Mouse (Mus musculus): ENCODE measurements around the gene Olfr298. TPM values are rescaled to one million over a fixed set of nuclear protein-coding genes. Genes with fewer than 3 reads are reported as not detected.

The Olfr298 gene
- polyA plus RNA-seq (2015; fragmentation: Nextera tagmentation; extraction: Ambion mirVana): not detected in 2 replicates

- WGBS: 81% methylated on average over 1 of the region's 1 CpGs
These were observed at the start of gene Olfr298 for GRCm38 (mm10) chr7:86492384-86492783. Olfr298 (minus strand) TSS chr7:86492484.

GRCm38 (mm10) chr7:86519668-86520067, 27.4 kb upstream of the Olfr298 start, which contains the start of gene Olfr297:
Olfr297 (plus strand) TSS chr7:86519968.
- no peak within 1 kb of the TSS for H3K4me3 ChIP-seq (replicated peaks; ENCODE audit: low read depth, low read length)

More at GRCm38 (mm10) chr7:86492384-86492783, at the start of gene Olfr298:
- Histone ChIP-seq H3K9me3 (replicated peaks; ENCODE audit: low read length) (no peaks in the 10 kb centered on the region), H3K27me3 (ENCODE audit: insufficient read depth, low read length) (no peaks in the 10 kb centered on the region), H3K4me3 (replicated peaks; ENCODE audit: low read depth, low read length) (no peak within 1 kb of the TSS), H3K36me3 (ENCODE audit: insufficient read depth, low read length) (no peaks in the 10 kb centered on the region), H3K4me1 (replicated peaks; ENCODE audit: insufficient read depth, low read length) (no peaks in the 10 kb centered on the region), H3K9ac (ENCODE audit: low read depth, low read length) (no peak within 1 kb of the TSS), H3K27ac (no peak within 1 kb of the TSS), H3K4me2 (ENCODE audit: low read length) (no peak within 1 kb of the TSS)
- no peak for DNase-seq (ENCODE audit: low spot score)
- TF ChIP-seq CTCF (IDR thresholded peaks at IDR 0.05; ENCODE audit: low read depth): no peak
- ATAC-seq (replicated peaks; ENCODE audit: low FRiP score, low read depth): no peak

DNA sequence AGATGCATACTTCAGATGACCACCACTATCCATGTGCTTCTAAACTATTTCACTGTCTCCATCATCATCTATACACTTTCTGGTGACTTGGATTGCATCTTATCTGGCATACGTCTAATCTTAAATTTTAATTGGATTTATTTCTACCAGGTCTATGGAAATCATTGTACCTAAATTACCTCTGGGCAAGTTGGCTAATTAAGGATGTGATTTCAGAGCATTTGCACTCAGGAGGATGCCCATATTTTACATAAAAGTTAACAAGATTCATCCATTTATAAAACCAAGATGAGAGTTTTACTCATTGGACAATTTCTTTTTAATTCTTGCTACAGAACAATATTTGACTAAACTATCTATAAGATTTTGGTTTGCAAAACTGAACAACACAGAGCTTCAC, 32.7 kb downstream of the Olfr298 start, which contains the start of gene Olfr299:
Gene Olfr299 (plus strand): TSS at position 301 of the 400 bp plus-strand sequence.
- Histone ChIP-seq H3K36me3 (ENCODE audit: insufficient read depth, low read length) (no peaks in the 10 kb centered on the region), H3K9ac (ENCODE audit: low read depth, low read length) (no peak within 1 kb of the TSS), H3K4me1 (replicated peaks; ENCODE audit: insufficient read depth, low read length) (no peaks in the 10 kb centered on the region), H3K27ac (no peak within 1 kb of the TSS), H3K4me2 (ENCODE audit: low read length) (no peak within 1 kb of the TSS), H3K27me3 (ENCODE audit: insufficient read depth, low read length) (no peaks in the 10 kb centered on the region), H3K9me3 (replicated peaks; ENCODE audit: low read length) (no peaks in the 10 kb centered on the region), H3K4me3 (replicated peaks; ENCODE audit: low read depth, low read length) (no peak within 1 kb of the TSS)
- no peak for TF ChIP-seq CTCF (IDR thresholded peaks at IDR 0.05; ENCODE audit: low read depth)
- ATAC-seq (replicated peaks; ENCODE audit: low FRiP score, low read depth) (no peak), DNase-seq (ENCODE audit: low spot score) (no peak)
- WGBS: 86% methylated on average over 1 of the region's 1 CpGs

More at GRCm38 (mm10) chr7:86519668-86520067, 27.4 kb upstream of the Olfr298 start, which contains the start of gene Olfr297:
- no peak for TF ChIP-seq CTCF (IDR thresholded peaks at IDR 0.05; ENCODE audit: low read depth)
- no peak for ATAC-seq (replicated peaks; ENCODE audit: low FRiP score, low read depth)
- no peak within 1 kb of the TSS for H3K27ac ChIP-seq
- no peaks in the 10 kb centered on the region for H3K36me3 ChIP-seq (ENCODE audit: insufficient read depth, low read length)
- no peak within 1 kb of the TSS for H3K4me2 ChIP-seq (ENCODE audit: low read length)
- DNase-seq (ENCODE audit: low spot score): no peak
- no peak within 1 kb of the TSS for H3K9ac ChIP-seq (ENCODE audit: low read depth, low read length)
- no peaks in the 10 kb centered on the region for H3K9me3 ChIP-seq (replicated peaks; ENCODE audit: low read length)
- H3K27me3 ChIP-seq (ENCODE audit: insufficient read depth, low read length): no peaks in the 10 kb centered on the region
- H3K4me1 ChIP-seq (replicated peaks; ENCODE audit: insufficient read depth, low read length): no peaks in the 10 kb centered on the region

Other genes with a start within 250 kb of the Olfr298 start
- not detected in 2 replicates for gene Vmn2r76, start 246.2 kb downstream of the Olfr298 start, polyA plus RNA-seq (2015; fragmentation: Nextera tagmentation; extraction: Ambion mirVana)
- gene Olfr310, start 215.3 kb downstream of the Olfr298 start, polyA plus RNA-seq (2015; fragmentation: Nextera tagmentation; extraction: Ambion mirVana): not detected in 2 replicates
- not detected in 2 replicates for gene Olfr309, start 178.8 kb downstream of the Olfr298 start, polyA plus RNA-seq (2015; fragmentation: Nextera tagmentation; extraction: Ambion mirVana)
- gene Olfr308, start 166.9 kb downstream of the Olfr298 start, polyA plus RNA-seq (2015; fragmentation: Nextera tagmentation; extraction: Ambion mirVana): not detected in 2 replicates
- gene Olfr307, start 154.9 kb downstream of the Olfr298 start, polyA plus RNA-seq (2015; fragmentation: Nextera tagmentation; extraction: Ambion mirVana): not detected in 2 replicates
- not detected in 2 replicates for gene Olfr305, start 125.6 kb downstream of the Olfr298 start, polyA plus RNA-seq (2015; fragmentation: Nextera tagmentation; extraction: Ambion mirVana)
- not detected in 2 replicates for gene Olfr304, start 105.8 kb downstream of the Olfr298 start, polyA plus RNA-seq (2015; fragmentation: Nextera tagmentation; extraction: Ambion mirVana)
- gene Olfr303, start 94.7 kb downstream of the Olfr298 start, polyA plus RNA-seq (2015; fragmentation: Nextera tagmentation; extraction: Ambion mirVana): not detected in 2 replicates
- not detected in 2 replicates for gene Olfr301, start 88.6 kb downstream of the Olfr298 start, polyA plus RNA-seq (2015; fragmentation: Nextera tagmentation; extraction: Ambion mirVana)
- not detected in 2 replicates for gene Olfr299, start 32.6 kb downstream of the Olfr298 start, polyA plus RNA-seq (2015; fragmentation: Nextera tagmentation; extraction: Ambion mirVana)
- not detected in 2 replicates for gene Olfr297, start 27.5 kb upstream of the Olfr298 start, polyA plus RNA-seq (2015; fragmentation: Nextera tagmentation; extraction: Ambion mirVana)
- not detected in 2 replicates for gene Olfr295, start 91.4 kb upstream of the Olfr298 start, polyA plus RNA-seq (2015; fragmentation: Nextera tagmentation; extraction: Ambion mirVana)
- gene Olfr294, start 124.2 kb upstream of the Olfr298 start, polyA plus RNA-seq (2015; fragmentation: Nextera tagmentation; extraction: Ambion mirVana): not detected in 2 replicates
- gene Olfr293, start 156.6 kb upstream of the Olfr298 start, polyA plus RNA-seq (2015; fragmentation: Nextera tagmentation; extraction: Ambion mirVana): not detected in 2 replicates
- gene Olfr292, start 195.8 kb upstream of the Olfr298 start, polyA plus RNA-seq (2015; fragmentation: Nextera tagmentation; extraction: Ambion mirVana): not detected in 2 replicates